Mouse (Mus musculus): ENCODE measurements around the gene Csf2ra.

GRCm38 (mm10) chr19:61225526-61226400 is 2.5 kb downstream of the Csf2ra start:
- TF ChIP-seq MAX (IDR thresholded peaks at IDR 0.05) (no peak), CTCF (IDR thresholded peaks at IDR 0.05; ENCODE audit: control insufficient read depth, insufficient read depth, insufficient read length) (no peak), USF1 (IDR thresholded peaks at IDR 0.05; ENCODE audit: low read depth) (no peak), MYOG (IDR thresholded peaks at IDR 0.05; ENCODE audit: control insufficient read depth, extremely low read depth, insufficient read length) (no peak), MYOD1 (IDR thresholded peaks at IDR 0.05; ENCODE audit: control insufficient read depth, insufficient read length, low read depth) (no peak)

All from C2C12 (cell line).